Mouse (Mus musculus): Measurements from ENCODE around the gene Slc11a2. TPM values are rescaled to one million over a fixed set of nuclear protein-coding genes. Genes with fewer than 3 reads are reported as not detected.

Gene Slc11a2
- 23.7 and 24.8 TPM in 2 replicates for polyA plus RNA-seq (2015; fragmentation: Nextera tagmentation; extraction: Ambion mirVana)

DNA sequence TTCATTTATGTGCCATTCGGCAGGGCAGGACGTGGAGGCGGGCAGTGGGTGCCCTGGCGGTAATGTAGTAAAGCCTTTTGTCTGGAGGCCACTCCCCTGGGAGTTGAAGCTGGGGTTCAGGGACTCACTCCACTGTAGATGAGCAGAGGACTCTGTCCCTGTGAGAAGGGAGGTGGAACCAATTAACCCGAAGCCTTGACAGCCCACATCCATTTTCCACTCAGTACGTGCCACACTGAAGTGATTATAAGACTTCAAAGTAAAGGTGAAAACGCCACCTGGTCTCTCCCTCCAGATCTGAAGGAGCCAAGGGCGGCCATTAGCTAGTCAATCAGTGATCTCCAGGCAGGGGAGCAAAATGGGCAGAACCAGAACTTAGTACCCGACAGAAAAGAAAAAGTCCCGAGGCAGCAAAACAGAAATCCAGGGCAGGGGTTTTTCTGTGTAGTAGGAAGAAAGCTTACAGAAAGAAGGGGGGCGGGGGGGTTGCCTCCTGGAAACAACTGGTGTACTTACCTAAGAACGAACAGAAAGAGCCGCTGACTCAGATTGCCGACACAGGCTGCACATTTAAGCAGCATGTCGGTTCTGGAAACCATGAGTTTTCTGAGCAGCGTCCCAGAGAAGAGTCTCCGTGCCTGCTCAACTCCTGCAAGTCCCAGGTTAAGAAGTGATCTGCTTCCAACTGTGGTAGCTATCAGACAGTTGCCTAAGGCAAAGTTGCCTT, at the start of gene Slc11a2:
Slc11a2 (minus strand) TSS at position 677 of the 727 bp plus-strand sequence.
- Histone ChIP-seq H3K36me3 (ENCODE audit: control insufficient read depth, insufficient read depth, low read length) (no peaks in the 10 kb centered on the region), H3K9ac (ENCODE audit: low read depth, low read length) (no peak within 1 kb of the TSS), H3K4me3 (ENCODE audit: low read depth, low read length) (peak within 1 kb of the TSS; percentile 97), H3K9me3 (replicated peaks; ENCODE audit: control insufficient read depth, low read length, poor library complexity, severe bottlenecking) (no peaks in the 10 kb centered on the region), H3K27me3 (ENCODE audit: control insufficient read depth, insufficient read depth, low read depth, low read length) (peaks cover 20% of the 10 kb centered on the region), H3K4me1 (ENCODE audit: control insufficient read depth, insufficient read depth, low read length) (peaks cover 29% of the 10 kb centered on the region), H3K4me2 (ENCODE audit: low read length) (peak within 1 kb of the TSS; percentile 92), H3K27ac (ENCODE audit: low read length) (no peak within 1 kb of the TSS)
- WGBS = 30% methylated on average over 17 of the region's 17 CpGs
- ATAC-seq = no peak

DNA sequence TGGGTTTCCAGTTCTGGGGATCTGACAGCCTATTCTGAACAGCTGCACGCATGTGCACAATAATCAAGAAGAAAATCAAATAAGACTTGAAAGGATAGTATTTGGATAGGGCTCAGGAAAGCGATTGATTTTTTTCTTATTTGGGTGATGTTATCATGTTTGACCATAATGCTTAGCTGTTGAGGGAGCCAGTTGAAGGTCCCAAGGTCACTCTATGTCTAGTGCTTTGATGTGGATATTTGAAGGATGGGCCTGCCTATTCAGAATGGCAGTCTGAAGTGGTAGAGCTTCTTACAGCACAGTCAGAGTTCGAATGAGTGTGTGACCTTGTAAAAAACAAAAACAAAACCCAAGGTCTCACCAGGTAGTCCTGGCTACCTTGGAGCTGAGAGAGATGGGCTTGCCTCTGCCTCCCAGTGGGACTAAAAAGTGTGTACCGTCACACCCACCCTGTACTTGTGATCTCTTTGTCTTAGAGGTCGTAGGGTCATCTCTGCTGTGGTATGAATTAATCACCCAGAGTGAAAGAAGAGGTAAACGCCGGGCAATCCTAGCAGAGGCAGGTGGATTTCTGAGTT, 49.1 kb upstream of the Slc11a2 start:
- Histone ChIP-seq H3K4me1 (ENCODE audit: control insufficient read depth, insufficient read depth, low read length) (peaks cover 14% of the 10 kb centered on the region), H3K9ac (ENCODE audit: low read depth, low read length) (no peak overlapping the region), H3K4me3 (ENCODE audit: low read depth, low read length) (no peak overlapping the region), H3K9me3 (replicated peaks; ENCODE audit: control insufficient read depth, low read length, poor library complexity, severe bottlenecking) (no peaks in the 10 kb centered on the region), H3K36me3 (ENCODE audit: control insufficient read depth, insufficient read depth, low read length) (peaks cover 29% of the 10 kb centered on the region), H3K27me3 (ENCODE audit: control insufficient read depth, insufficient read depth, low read depth, low read length) (no peaks in the 10 kb centered on the region), H3K27ac (ENCODE audit: low read length) (no peak overlapping the region), H3K4me2 (ENCODE audit: low read length) (no peak overlapping the region)
- 80% methylated on average over 7 of the region's 7 CpGs for WGBS
- no peak for ATAC-seq

DNA sequence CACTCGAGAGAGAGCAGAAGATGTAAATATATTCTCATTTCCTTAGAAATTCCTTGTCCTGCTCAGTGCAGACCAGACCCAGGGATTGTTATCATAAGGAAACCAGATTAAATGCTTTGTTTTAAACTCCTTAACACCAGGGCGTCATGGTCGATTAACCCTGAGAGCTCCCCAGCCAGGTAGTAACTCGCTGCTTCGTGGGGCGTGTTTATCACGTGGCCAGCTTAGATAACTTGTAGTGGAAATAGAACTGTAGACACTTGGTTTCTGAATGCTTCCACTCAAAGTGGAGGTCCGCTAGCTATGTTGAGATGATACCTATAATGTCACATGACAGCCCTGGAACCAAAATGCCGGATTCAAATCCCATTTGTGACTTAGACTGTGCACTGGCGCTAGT, 45.2 kb upstream of the Slc11a2 start:
- Histone ChIP-seq H3K36me3 (ENCODE audit: control insufficient read depth, insufficient read depth, low read length) (peaks cover 4% of the 10 kb centered on the region), H3K4me1 (ENCODE audit: control insufficient read depth, insufficient read depth, low read length) (peaks cover 27% of the 10 kb centered on the region), H3K9ac (ENCODE audit: low read depth, low read length) (peak overlapping the region; percentile 89), H3K4me3 (ENCODE audit: low read depth, low read length) (peak overlapping the region; percentile 84), H3K27me3 (ENCODE audit: control insufficient read depth, insufficient read depth, low read depth, low read length) (no peaks in the 10 kb centered on the region), H3K9me3 (replicated peaks; ENCODE audit: control insufficient read depth, low read length, poor library complexity, severe bottlenecking) (no peaks in the 10 kb centered on the region), H3K27ac (ENCODE audit: low read length) (no peak overlapping the region), H3K4me2 (ENCODE audit: low read length) (peak overlapping the region; percentile 92)
- 61% methylated on average over 10 of the region's 10 CpGs for WGBS
- ATAC-seq = no peak

DNA sequence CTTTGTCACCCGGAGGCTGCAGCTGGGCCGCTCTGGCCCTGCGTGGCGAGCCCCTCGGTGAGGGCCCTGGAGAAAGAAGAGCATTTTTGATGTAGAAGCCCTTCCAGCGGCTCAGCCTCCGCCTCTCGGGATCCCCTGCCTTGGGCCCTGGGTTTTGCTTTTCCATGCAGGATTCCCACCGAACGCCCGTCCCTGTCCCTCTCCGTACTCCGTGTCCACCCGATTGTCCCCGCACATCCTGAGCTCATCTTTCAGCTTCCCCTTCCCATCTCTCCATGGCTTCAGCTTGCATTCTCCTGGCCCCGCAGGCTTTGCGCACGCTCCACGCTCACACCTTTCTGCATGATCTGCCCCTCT, 44.3 kb upstream of the Slc11a2 start:
- H3K9me3 ChIP-seq (replicated peaks; ENCODE audit: control insufficient read depth, low read length, poor library complexity, severe bottlenecking) = no peaks in the 10 kb centered on the region
- peak overlapping the region; percentile 92 for H3K4me2 ChIP-seq (ENCODE audit: low read length)
- H3K36me3 ChIP-seq (ENCODE audit: control insufficient read depth, insufficient read depth, low read length) = no peaks in the 10 kb centered on the region; the same call in 1 of the 2 replicates
- peaks cover 27% of the 10 kb centered on the region for H3K4me1 ChIP-seq (ENCODE audit: control insufficient read depth, insufficient read depth, low read length)
- H3K9ac ChIP-seq (ENCODE audit: low read depth, low read length) = peak overlapping the region; percentile 89
- no peaks in the 10 kb centered on the region for H3K27me3 ChIP-seq (ENCODE audit: control insufficient read depth, insufficient read depth, low read depth, low read length)
- ATAC-seq = peak; percentile 59
- peak overlapping the region; percentile 84 for H3K4me3 ChIP-seq (ENCODE audit: low read depth, low read length)
- 0% methylated on average over 17 of the region's 19 CpGs for WGBS
- H3K27ac ChIP-seq (ENCODE audit: low read length) = peak overlapping the region; percentile 84

DNA sequence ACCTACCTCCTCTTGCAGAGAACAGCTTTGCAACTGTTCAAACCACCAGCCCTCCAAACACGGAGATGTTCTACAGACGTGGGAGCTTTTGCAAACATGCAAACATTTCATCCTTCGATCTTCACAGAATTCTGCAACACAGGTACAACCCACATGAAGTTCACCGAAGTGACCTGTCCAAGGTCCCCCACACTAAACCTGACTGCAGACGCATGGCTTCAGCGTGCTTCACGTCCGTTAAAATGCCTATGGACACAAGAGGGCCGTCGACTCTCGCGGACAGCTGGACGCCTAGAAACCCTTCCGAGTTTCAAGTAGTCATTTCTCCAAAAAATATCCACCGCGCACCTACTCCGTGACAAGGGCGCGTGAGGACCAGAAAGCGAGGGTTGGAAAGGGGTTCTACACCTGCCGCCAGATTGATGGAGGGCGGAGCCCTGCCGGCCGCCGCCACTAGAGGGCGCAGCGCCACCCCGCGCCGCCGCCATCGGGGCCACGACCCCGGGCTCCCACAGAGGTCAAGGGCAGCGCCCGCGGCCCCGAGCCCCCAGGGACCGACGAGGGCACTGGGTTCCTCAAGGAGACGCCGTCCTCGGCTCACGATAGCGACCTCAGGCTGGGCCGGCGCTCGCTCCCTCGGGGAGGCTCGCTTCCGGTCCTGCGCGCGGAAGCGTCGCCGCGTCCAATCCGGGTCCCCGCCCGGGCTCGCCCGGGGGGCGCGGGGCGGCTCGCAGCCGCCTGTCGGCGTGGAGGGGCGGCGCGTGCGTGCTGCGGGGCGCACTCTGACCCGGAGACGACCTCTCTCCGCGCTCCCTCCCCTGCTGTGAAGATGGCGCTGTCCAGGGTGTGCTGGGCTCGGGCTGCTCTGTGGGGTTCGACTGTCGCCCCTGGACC, 43.7 kb upstream of the Slc11a2 start, which contains the start of gene Letmd1:
Letmd1 (plus strand) TSS at position 729 of the 894 bp plus-strand sequence.
- peaks cover 27% of the 10 kb centered on the region for H3K4me1 ChIP-seq (ENCODE audit: control insufficient read depth, insufficient read depth, low read length)
- H3K36me3 ChIP-seq (ENCODE audit: control insufficient read depth, insufficient read depth, low read length) = no peaks in the 10 kb centered on the region; the same call in 1 of the 2 replicates
- no peaks in the 10 kb centered on the region for H3K9me3 ChIP-seq (replicated peaks; ENCODE audit: control insufficient read depth, low read length, poor library complexity, severe bottlenecking)
- H3K9ac ChIP-seq (ENCODE audit: low read depth, low read length) = peak within 1 kb of the TSS; percentile 89
- H3K4me2 ChIP-seq (ENCODE audit: low read length) = peak within 1 kb of the TSS; percentile 92
- H3K4me3 ChIP-seq (ENCODE audit: low read depth, low read length) = peak within 1 kb of the TSS; percentile 84
- peak within 1 kb of the TSS; percentile 84 for H3K27ac ChIP-seq (ENCODE audit: low read length)
- ATAC-seq = peak; percentile 95
- no peaks in the 10 kb centered on the region for H3K27me3 ChIP-seq (ENCODE audit: control insufficient read depth, insufficient read depth, low read depth, low read length)
- WGBS = 2% methylated on average over 82 of the region's 84 CpGs

DNA sequence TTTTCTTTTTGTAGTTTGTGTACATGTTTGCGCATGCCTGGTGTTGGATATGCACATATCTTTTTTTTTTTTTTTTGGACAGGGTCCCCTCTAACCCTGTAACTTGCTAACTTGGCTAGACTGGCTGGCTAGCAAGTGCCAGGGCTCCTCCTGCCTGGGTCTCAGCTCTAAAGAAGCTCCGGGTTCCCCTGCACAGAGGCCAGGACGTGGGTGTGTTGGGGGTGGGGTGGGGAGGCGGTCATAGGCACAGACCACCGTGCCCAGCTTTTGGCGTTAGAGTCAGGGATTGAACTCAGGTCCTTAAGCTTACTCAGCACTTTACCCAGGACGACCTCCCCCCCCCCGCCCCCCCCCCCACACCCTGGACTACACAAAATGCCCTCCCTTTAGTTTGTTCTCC, 42.9 kb upstream of the Slc11a2 start:
- no peak for ATAC-seq
- Histone ChIP-seq H3K9ac (ENCODE audit: low read depth, low read length) (peak overlapping the region; percentile 55; the same call in 1 of the 2 replicates), H3K4me1 (ENCODE audit: control insufficient read depth, insufficient read depth, low read length) (peaks cover 27% of the 10 kb centered on the region), H3K9me3 (replicated peaks; ENCODE audit: control insufficient read depth, low read length, poor library complexity, severe bottlenecking) (no peaks in the 10 kb centered on the region), H3K27me3 (ENCODE audit: control insufficient read depth, insufficient read depth, low read depth, low read length) (no peaks in the 10 kb centered on the region), H3K27ac (ENCODE audit: low read length) (no peak overlapping the region), H3K4me2 (ENCODE audit: low read length) (peak overlapping the region; percentile 92), H3K4me3 (ENCODE audit: low read depth, low read length) (peak overlapping the region; percentile 84), H3K36me3 (ENCODE audit: control insufficient read depth, insufficient read depth, low read length) (no peaks in the 10 kb centered on the region; the same call in 1 of the 2 replicates)
- WGBS = 47% methylated on average over 7 of the region's 8 CpGs

DNA sequence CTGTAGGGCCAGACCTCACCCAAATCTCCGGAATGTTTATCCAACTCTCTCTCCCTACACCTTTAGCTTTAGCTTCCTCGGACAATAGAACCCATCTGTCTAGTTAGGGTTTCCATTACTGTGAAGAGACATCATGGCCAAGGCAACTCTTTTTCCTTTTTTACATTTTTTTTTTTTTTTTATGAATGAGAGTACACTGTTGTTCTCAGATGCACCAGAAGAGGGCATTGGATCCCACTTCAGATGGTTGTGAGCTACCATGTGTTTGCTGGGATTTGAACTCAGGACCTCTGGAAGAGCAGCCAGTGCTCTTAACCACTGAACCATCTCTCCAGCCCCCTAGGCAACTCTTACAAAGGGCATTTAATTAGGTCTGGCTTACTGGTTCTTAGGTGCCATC, 40.6 kb upstream of the Slc11a2 start:
- Histone ChIP-seq H3K27me3 (ENCODE audit: control insufficient read depth, insufficient read depth, low read depth, low read length) (no peaks in the 10 kb centered on the region), H3K4me1 (ENCODE audit: control insufficient read depth, insufficient read depth, low read length) (peaks cover 22% of the 10 kb centered on the region), H3K4me3 (ENCODE audit: low read depth, low read length) (no peak overlapping the region), H3K9me3 (replicated peaks; ENCODE audit: control insufficient read depth, low read length, poor library complexity, severe bottlenecking) (no peaks in the 10 kb centered on the region), H3K4me2 (ENCODE audit: low read length) (no peak overlapping the region), H3K27ac (ENCODE audit: low read length) (no peak overlapping the region), H3K9ac (ENCODE audit: low read depth, low read length) (no peak overlapping the region), H3K36me3 (ENCODE audit: control insufficient read depth, insufficient read depth, low read length) (no peaks in the 10 kb centered on the region)
- WGBS = 82% methylated on average over 2 of the region's 2 CpGs
- no peak for ATAC-seq

DNA sequence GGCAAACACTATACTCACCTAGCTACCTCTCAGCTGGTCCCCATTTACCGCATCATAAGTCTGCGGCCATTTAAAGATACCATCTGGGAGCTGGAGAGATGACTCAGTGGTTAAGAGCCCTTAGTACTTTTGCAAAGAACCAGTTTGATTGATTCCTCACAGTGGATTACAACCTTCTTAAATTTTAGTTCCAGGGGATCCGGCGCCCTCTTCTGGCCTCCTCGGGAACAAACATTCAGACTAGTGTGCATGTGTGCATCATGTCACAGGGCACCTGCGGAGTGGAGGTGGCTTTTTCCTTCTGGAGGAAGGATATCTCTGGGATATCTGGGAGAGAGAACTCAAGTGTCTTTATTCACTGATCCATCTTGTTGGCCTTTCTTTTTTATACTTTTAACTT, 38.8 kb upstream of the Slc11a2 start:
- Histone ChIP-seq H3K4me2 (ENCODE audit: low read length) (no peak overlapping the region), H3K9ac (ENCODE audit: low read depth, low read length) (no peak overlapping the region), H3K4me3 (ENCODE audit: low read depth, low read length) (no peak overlapping the region), H3K4me1 (ENCODE audit: control insufficient read depth, insufficient read depth, low read length) (peaks cover 13% of the 10 kb centered on the region), H3K27ac (ENCODE audit: low read length) (no peak overlapping the region), H3K9me3 (replicated peaks; ENCODE audit: control insufficient read depth, low read length, poor library complexity, severe bottlenecking) (no peaks in the 10 kb centered on the region), H3K36me3 (ENCODE audit: control insufficient read depth, insufficient read depth, low read length) (no peaks in the 10 kb centered on the region), H3K27me3 (ENCODE audit: control insufficient read depth, insufficient read depth, low read depth, low read length) (no peaks in the 10 kb centered on the region)
- ATAC-seq = no peak
- WGBS = 30% methylated on average over 6 of the region's 6 CpGs

Data from midbrain, embryonic 16.5 days (tissue).